Mouse (Mus musculus): ENCODE data around the gene Gstt1. TPM values are rescaled to one million over a fixed set of nuclear protein-coding genes. Genes with fewer than 3 reads are reported as not detected.
A peak's percentile ranks its signal among the peaks of the same experiment; 100 is the strongest.
"Not testable (repeated sequence)": the region's sequence is repeated elsewhere in the genome, so short reads cannot be mapped to it uniquely, and the experiment has no call there.

Gstt1 gene
- 5.1 and 17.3 TPM in 2 replicates for polyA plus RNA-seq (2016; fragmentation: Nextera tagmentation; extraction: Ambion mirVana)

DNA sequence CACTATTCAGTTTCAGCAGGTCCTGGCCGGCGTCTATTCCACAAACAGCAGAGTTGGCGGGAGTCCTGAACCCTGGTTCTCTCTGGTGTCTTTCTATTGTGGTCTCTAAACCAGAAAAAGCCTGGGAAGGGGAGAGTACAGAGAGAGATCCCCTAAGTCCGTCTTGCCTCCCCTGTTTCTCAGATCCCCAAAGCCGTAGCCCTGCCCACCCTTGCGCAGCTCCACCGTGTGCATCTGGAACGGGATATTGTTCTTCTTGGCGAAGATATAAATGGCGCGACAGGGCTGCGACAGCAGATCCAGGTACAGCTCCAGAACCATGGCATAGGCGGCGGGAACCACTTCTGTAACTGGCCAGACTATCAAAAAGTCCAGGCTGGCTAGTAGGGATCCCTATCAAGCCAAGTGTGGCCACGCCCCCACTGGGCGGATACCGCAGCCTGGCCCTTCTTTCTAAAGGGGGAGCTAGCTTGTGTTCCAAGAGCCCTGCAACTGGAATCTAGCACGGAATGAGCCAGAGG, at the start of gene Gstt1:
Gene Gstt1 (minus strand): TSS at position 409 of the 521 bp plus-strand sequence.
- Histone ChIP-seq H3K36me3 (no peaks in the 10 kb centered on the region), H3K9me3 (no peaks in the 10 kb centered on the region), H3K4me3 (peak within 1 kb of the TSS; percentile 58), H3K4me1 (peaks cover 19% of the 10 kb centered on the region), H3K27ac (peak within 1 kb of the TSS; percentile 48), H3K27me3 (ENCODE audit: insufficient read depth, poor library complexity, severe bottlenecking) (peaks cover 11% of the 10 kb centered on the region)
- 2% methylated on average over 18 of the region's 18 CpGs for WGBS
- DNase-seq (ENCODE audit: low spot score): no peak

DNA sequence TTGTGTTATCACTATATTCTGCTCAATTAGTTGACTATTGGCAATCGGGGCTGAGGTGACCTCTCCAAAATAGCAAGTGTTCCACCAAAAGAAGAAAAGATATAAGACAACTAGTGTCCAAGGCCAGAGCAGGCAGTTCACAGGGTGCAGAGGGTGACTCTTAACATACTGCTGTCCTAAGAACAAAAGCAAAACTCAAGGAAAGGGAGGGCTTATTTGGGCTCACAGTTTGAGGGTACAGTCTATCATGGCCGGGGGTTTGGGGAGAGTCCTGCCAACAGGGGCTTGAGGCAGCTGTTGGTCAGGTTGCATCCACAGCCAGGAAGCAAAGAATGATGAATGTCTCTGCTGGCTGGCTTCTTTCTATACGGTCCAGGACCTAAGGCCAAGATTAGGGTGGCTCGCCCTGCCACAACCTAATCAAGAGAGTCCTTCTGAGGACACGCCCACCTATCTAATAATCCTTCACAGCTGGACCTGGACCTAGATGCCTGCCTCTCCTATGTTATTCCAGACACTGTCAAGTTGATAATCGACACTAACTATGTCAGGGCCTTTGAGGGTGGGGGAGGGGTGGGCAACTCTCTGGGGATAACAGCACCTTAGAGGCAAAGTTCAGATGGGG, 47.0 kb upstream of the Gstt1 start:
- 66% methylated on average over 6 of the region's 6 CpGs for WGBS
- no peak for DNase-seq (ENCODE audit: low spot score)
- no peaks in the 10 kb centered on the region for H3K4me1 ChIP-seq
- no peak overlapping the region for H3K27ac ChIP-seq
- peaks cover 10% of the 10 kb centered on the region; the same call in 1 of the 2 replicates for H3K27me3 ChIP-seq (ENCODE audit: insufficient read depth, poor library complexity, severe bottlenecking)
- H3K9me3 ChIP-seq: no peaks in the 10 kb centered on the region
- no peaks in the 10 kb centered on the region for H3K36me3 ChIP-seq
- H3K4me3 ChIP-seq: no peak overlapping the region

DNA sequence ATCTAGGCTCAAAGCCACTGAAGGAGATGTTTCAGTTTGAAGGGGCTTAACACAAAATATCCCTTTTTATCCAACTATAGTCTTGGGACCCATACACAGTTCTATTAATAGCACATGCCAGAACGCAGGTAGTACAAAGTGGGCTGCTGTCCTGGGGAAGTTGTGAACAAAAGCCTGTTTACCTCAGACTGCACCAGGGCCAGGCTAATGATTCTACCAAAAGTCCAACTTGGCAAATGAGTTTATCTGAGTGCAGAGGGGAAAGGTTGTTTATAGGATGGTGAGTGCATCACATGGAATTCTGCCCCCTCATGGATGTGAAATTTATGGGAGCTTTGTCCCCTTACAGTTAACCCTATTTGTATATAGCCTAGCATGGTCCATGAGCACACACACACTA, 46.4 kb upstream of the Gstt1 start:
- no peak for DNase-seq (ENCODE audit: low spot score)
- Histone ChIP-seq H3K36me3 (no peaks in the 10 kb centered on the region), H3K4me3 (no peak overlapping the region), H3K4me1 (no peaks in the 10 kb centered on the region), H3K27me3 (ENCODE audit: insufficient read depth, poor library complexity, severe bottlenecking) (peaks cover 10% of the 10 kb centered on the region; the same call in 1 of the 2 replicates), H3K9me3 (no peaks in the 10 kb centered on the region), H3K27ac (no peak overlapping the region)
- WGBS: 60% methylated on average over 1 of the region's 1 CpGs

DNA sequence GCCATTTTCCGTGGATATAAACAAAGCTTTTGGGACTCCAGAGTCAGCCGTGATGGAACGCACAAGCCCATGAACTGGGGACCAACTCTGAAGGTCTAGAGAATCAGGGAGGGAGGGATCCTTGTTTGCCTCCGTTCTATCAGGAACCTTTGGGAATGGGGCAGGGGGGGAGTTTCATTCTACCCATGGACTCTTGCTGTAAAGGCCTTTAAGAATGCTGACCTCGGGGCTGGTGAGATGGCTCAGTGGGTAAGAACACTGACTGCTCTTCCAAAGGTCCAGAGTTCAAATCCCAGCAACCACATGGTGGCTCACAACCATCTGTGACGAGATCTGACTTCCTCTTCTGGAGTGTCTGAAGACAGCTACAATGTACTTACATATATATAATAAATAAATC, 45.5 kb upstream of the Gstt1 start:
- not testable (repeated sequence) for H3K4me3 ChIP-seq; H3K27ac ChIP-seq; H3K4me1 ChIP-seq; DNase-seq (ENCODE audit: low spot score); H3K9me3 ChIP-seq; H3K36me3 ChIP-seq; H3K27me3 ChIP-seq (ENCODE audit: insufficient read depth, poor library complexity, severe bottlenecking)
- 84% methylated on average over 6 of the region's 6 CpGs for WGBS

DNA sequence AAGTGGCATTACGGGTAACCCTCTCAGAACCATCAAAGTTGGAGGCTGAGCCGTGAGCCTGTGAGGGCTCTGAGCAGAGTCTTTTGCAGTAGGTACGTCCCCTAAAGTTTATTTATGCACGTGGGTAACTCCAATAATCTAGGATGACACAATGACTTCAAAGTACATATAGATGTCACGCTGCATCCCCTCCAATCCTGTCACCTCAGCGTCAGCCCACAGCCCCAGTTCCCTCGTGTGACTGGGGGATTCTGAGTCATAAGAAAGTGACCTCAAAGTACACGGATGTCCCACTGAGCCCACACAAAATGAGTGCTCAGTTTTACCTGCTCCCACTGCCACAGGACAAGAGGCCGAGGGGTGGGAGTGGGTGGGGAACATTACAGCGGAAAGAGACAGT, 40.7 kb upstream of the Gstt1 start:
- Histone ChIP-seq H3K4me3 (no peak overlapping the region), H3K27ac (no peak overlapping the region), H3K27me3 (ENCODE audit: insufficient read depth, poor library complexity, severe bottlenecking) (peaks cover 11% of the 10 kb centered on the region; the same call in 1 of the 2 replicates), H3K36me3 (no peaks in the 10 kb centered on the region), H3K4me1 (peaks cover 43% of the 10 kb centered on the region), H3K9me3 (no peaks in the 10 kb centered on the region)
- no peak for DNase-seq (ENCODE audit: low spot score)
- WGBS: 83% methylated on average over 10 of the region's 10 CpGs

DNA sequence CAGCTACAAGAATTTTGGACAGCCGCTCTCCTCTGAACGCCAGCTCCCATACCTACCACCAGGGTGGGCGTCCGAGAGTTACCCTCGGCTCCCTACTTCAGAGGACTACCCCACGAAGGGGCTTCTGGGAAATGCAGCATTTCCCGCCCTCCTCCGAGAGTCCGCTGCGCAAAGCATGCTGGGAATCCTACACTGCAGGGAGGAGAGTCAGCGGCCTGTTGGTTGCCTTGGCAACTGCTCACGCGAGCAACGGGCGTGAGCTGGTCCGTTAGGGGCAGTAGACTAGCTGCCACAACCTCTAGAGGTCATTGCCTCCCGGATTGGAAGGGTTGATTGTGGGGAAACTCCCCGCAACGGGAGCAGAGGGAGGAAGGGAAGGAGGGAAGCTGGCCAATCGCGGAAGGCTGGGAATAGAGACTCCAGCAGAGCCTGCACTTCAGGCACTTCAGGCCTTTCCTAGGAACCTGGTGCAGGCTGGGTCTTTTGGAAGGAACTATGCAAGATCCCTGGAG, 38.9 kb upstream of the Gstt1 start, which contains the start of gene Gstt2:
Gene Gstt2 (minus strand): TSS at position 177 of the 512 bp plus-strand sequence.
- H3K27me3 ChIP-seq (ENCODE audit: insufficient read depth, poor library complexity, severe bottlenecking): peaks cover 24% of the 10 kb centered on the region
- no peaks in the 10 kb centered on the region for H3K9me3 ChIP-seq
- no peaks in the 10 kb centered on the region for H3K36me3 ChIP-seq
- peaks cover 51% of the 10 kb centered on the region for H3K4me1 ChIP-seq
- H3K27ac ChIP-seq: peak within 1 kb of the TSS; percentile 84
- peak; percentile 99 for DNase-seq (ENCODE audit: low spot score)
- peak within 1 kb of the TSS; percentile 56 for H3K4me3 ChIP-seq
- 0% methylated on average over 21 of the region's 21 CpGs for WGBS

DNA sequence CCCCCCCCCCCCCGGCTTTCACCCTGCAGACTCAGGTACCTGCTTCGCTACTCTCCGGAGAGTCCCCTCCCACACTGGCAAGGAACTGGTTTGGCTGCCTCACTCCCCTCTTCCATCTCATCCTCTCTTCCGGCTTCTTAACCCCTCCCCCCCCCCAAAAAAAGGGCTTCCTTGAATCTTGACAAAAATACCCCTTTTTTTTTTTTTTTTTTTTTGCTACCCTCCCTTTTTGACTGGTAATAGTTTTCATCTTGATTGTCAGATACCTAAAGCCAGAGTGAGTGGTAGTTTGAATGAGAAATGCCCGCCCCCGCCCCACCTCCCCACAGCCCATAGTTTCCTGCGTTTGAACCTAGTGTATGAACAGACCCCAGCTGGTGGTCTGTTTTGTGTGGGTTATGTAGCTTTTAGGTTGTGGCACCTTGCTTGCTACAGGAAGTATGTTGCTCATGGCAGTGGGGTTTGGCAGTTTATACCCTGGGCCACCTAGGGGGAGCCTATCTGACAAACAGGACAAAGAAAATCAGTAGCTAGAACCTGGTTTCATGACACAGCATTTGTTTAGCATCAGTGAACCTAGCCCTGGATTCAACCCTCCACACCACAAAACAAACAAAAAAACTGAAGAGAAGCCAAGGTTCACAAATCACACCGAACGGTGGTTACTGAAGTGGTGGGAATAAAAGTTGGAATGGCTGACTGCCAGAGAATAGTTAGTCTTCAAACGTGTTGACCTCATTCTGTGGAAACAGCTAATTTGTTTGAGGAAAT, 37.6 kb upstream of the Gstt1 start:
- H3K9me3 ChIP-seq: no peaks in the 10 kb centered on the region
- WGBS: 24% methylated on average over 7 of the region's 10 CpGs
- H3K4me1 ChIP-seq: peaks cover 51% of the 10 kb centered on the region
- H3K36me3 ChIP-seq: no peaks in the 10 kb centered on the region
- DNase-seq (ENCODE audit: low spot score): no peak
- H3K27ac ChIP-seq: peak overlapping the region; percentile 77
- peak overlapping the region; percentile 62 for H3K4me3 ChIP-seq
- H3K27me3 ChIP-seq (ENCODE audit: insufficient read depth, poor library complexity, severe bottlenecking): peaks cover 23% of the 10 kb centered on the region

DNA sequence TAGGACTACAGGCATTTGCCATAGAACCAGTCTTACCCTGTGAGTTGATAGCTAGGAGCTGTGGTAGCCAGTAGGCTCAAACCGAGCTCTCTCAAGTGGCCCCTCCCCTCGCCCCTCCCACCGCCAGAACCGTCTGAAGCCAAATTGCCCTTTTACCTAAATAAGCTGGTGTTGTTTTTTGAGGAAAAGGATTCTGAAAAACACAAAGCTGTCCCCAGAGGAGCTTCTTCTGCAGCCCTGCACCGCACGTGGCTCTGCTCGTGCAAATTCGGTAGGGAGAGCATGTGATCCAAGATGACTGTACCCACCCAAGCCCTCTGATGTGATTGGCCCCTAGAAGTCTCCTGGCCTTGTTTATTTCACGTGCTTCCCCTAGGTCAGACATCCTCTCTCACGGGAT, 36.9 kb upstream of the Gstt1 start:
- under 1% methylated on average over 10 of the region's 10 CpGs for WGBS
- no peaks in the 10 kb centered on the region for H3K9me3 ChIP-seq
- H3K4me3 ChIP-seq: peak overlapping the region; percentile 62
- no peaks in the 10 kb centered on the region for H3K36me3 ChIP-seq
- H3K27ac ChIP-seq: peak overlapping the region; percentile 77
- peak; percentile 85 for DNase-seq (ENCODE audit: low spot score)
- peaks cover 20% of the 10 kb centered on the region for H3K27me3 ChIP-seq (ENCODE audit: insufficient read depth, poor library complexity, severe bottlenecking)
- H3K4me1 ChIP-seq: peaks cover 51% of the 10 kb centered on the region

DNA sequence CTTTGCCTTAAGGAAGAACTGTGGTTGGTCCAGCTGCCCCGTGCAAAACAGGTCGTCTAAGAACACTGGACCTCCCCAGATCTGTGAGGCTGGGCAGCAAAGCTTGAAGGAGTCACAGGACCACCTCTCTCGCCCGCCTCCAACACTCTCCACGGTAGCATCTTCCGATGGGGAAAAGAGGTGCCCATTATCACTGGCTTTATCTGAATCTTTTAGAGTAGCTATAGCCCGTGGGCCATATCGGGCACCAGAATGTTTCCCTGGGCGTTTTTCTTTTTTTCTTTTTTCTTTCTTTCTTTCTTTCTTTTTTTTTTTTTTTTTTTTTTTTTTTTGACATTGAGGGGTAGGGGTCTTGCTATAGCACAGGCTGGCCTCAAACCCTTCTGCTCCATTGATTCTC, 36.3 kb upstream of the Gstt1 start:
- Histone ChIP-seq H3K36me3 (no peaks in the 10 kb centered on the region), H3K27ac (peak overlapping the region; percentile 83), H3K4me1 (peaks cover 51% of the 10 kb centered on the region), H3K4me3 (peak overlapping the region; percentile 62), H3K9me3 (no peaks in the 10 kb centered on the region), H3K27me3 (ENCODE audit: insufficient read depth, poor library complexity, severe bottlenecking) (peaks cover 20% of the 10 kb centered on the region)
- 10% methylated on average over 9 of the region's 9 CpGs for WGBS
- DNase-seq (ENCODE audit: low spot score): no peak

DNA sequence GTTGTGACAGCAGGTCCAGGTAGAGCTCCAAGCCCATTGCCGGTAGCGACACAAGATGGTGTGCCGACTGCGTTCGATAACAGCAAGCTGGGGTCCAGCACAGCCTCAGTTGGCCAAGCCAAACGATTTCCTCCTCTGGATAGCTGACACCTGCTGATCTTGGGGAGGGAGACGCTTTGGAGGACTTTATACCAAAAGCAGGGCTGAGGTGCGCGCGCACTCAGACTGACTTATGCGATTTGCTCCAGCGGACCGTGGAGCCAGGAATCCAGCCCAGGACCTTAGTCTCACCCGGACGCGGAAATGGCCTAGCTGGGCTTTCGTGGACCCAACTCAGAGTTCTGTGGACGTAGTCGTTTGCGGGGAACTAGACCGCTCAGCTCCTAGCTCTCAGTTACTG, 35.9 kb upstream of the Gstt1 start:
- peaks cover 20% of the 10 kb centered on the region for H3K27me3 ChIP-seq (ENCODE audit: insufficient read depth, poor library complexity, severe bottlenecking)
- H3K27ac ChIP-seq: peak overlapping the region; percentile 83
- under 1% methylated on average over 21 of the region's 21 CpGs for whole genome bisulfite sequencing
- no peaks in the 10 kb centered on the region for H3K36me3 ChIP-seq
- peak overlapping the region; percentile 62 for H3K4me3 ChIP-seq
- peak; percentile 86 for DNase-seq (ENCODE audit: low spot score)
- peaks cover 51% of the 10 kb centered on the region for H3K4me1 ChIP-seq
- H3K9me3 ChIP-seq: no peaks in the 10 kb centered on the region

DNA sequence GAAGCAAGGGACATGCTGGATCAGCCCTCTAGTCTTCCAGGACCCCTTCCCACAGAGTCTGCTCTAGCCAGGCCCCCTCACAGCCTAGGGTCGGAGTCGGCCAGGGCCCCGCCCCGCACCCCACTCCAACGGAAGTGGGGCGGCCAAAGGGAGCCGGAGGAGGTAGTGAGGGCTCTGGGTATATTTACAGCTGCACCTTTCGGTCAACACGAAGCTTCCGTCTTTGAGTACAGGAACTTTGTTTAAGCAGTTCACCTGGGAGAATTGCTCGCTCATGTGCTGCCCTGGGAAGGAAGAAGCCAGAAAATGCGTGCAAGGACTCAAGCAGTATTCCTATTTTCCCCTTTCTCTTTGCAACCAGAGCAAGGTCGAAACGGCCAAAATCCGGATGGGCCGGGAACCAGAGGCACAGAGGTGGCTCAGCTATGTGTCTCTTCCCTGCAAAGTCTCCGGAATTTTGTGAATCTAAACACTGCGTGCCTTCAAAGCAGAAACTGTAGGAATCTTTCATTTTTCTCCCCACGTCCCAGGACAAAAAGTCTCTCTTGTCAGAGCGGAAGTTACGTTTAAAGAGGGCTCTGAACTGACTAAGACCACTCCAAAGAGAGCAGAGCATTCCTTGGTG, 35.2 kb upstream of the Gstt1 start:
- H3K4me3 ChIP-seq: peak overlapping the region; percentile 62
- H3K36me3 ChIP-seq: no peaks in the 10 kb centered on the region
- H3K27me3 ChIP-seq (ENCODE audit: insufficient read depth, poor library complexity, severe bottlenecking): peaks cover 20% of the 10 kb centered on the region
- H3K9me3 ChIP-seq: no peaks in the 10 kb centered on the region
- H3K27ac ChIP-seq: peak overlapping the region; percentile 83
- no peak for DNase-seq (ENCODE audit: low spot score)
- H3K4me1 ChIP-seq: peaks cover 49% of the 10 kb centered on the region
- WGBS: 15% methylated on average over 21 of the region's 21 CpGs

DNA sequence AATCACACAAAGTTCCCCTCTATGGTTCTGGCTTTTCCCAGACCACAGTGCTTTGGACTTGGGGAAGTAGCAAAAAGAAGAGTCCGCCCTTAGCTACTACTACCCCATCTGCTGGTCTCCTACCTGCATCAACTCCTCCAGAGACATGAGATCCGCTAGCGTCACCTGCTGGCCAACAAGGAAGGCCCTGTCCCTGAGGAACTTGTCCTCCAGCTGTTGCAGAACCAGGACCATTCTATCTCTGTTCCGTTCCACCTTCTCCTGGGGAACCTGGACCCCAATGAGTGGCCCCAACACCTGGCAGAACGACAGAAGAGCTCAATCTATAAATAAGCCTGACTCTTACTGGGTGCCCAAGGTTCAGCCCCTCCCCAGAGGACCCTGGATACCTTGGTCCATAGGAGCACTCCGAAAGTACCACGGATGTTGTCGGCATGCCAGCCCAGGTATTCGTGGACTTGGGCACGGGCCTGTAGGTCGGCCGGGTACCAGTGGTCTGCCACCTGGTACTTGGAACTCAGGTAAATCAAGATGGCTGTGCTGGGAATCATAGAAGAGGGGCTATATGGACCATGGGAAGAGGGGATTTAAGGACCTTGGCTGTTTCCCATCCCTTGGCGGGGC, 34.0 kb upstream of the Gstt1 start:
- peaks cover 38% of the 10 kb centered on the region for H3K4me1 ChIP-seq
- DNase-seq (ENCODE audit: low spot score): peak; percentile 86
- WGBS: 53% methylated on average over 13 of the region's 13 CpGs
- H3K36me3 ChIP-seq: no peaks in the 10 kb centered on the region
- no peak overlapping the region for H3K4me3 ChIP-seq
- H3K27ac ChIP-seq: no peak overlapping the region
- no peaks in the 10 kb centered on the region for H3K9me3 ChIP-seq
- peaks cover 20% of the 10 kb centered on the region for H3K27me3 ChIP-seq (ENCODE audit: insufficient read depth, poor library complexity, severe bottlenecking)
